Mouse (Mus musculus) spleen, postnatal 4 days (tissue): ENCODE results near the gene Akr1c19.
A peak's percentile ranks its signal among the peaks of the same experiment; 100 is the strongest.
"Not testable (repeated sequence)": the region's sequence is repeated elsewhere in the genome, so short reads cannot be mapped to it uniquely, and the experiment has no call there.

ENCODE experiments used
- DNase-seq, 2 experiments: peaks; one replicate each; pipeline ENCODE4 v3.0.0; 2022; ENCODE audit warnings: low spot score in 2 of 2

The Akr1c19 gene

DNA sequence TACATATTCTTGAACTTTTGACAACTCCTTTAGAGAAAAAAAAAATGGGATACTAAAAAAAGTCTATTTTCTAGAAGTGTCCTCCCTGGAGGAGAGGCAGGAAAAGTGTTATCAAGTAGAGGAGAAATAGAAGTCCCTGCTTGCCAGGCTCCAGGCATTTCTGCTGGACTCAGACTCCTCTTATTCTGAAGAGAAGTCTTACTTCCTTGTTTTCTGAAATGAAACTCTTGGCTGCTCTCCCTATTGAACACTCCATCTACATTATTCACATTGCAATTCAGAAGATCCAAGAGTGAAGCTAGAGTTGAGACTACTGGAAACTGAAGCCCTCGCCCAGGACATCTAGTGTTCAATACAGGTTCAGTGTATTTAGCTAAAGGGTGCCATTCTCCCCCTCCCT lies at the start of gene Akr1c19:
TSS of gene Akr1c19 (plus strand) at position 260 of the 400 bp plus-strand sequence.
- DNase-seq: no peak

DNA sequence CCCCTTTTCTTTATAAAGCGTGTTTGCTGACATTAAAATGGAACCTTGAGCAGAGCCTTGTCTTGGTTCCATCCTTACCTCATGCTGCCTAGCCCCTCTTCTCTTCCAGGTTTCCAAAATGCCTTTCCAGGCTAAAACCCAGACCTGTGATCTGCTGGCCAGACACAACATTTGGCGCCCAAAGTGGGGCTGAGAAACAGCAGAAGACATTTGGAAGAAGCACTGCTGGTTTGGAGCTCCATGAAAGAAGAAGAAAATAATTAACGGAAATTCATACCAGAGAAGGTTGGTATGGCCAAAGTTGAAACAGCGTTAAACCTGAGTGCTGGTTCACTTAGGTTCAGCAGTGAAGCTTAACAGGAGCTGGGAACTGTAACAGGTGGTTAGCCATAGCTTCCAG lies 47.2 kb upstream of the Akr1c19 start:
- not testable (repeated sequence) for DNase-seq

DNA sequence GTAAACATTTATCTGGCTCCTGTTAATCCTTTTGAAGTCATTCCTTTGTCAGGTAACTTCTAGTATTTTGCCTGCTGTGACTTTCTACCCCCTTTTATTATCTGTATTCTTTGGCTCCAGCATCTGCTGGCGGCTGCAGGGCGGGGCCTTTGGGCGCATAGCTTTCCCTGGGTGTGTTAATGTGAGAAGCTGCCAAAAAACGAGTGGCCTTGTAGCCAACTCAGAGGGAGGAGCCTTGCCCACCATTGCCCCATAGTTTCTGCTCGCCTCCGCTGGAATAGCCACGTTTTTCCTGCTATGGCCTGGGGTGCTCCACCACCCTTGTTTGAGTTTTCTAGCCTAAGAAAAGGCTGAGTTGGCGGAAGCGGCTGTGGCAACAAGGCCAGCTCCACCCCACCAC lies 45.4 kb upstream of the Akr1c19 start:
- DNase-seq: no peak

DNA sequence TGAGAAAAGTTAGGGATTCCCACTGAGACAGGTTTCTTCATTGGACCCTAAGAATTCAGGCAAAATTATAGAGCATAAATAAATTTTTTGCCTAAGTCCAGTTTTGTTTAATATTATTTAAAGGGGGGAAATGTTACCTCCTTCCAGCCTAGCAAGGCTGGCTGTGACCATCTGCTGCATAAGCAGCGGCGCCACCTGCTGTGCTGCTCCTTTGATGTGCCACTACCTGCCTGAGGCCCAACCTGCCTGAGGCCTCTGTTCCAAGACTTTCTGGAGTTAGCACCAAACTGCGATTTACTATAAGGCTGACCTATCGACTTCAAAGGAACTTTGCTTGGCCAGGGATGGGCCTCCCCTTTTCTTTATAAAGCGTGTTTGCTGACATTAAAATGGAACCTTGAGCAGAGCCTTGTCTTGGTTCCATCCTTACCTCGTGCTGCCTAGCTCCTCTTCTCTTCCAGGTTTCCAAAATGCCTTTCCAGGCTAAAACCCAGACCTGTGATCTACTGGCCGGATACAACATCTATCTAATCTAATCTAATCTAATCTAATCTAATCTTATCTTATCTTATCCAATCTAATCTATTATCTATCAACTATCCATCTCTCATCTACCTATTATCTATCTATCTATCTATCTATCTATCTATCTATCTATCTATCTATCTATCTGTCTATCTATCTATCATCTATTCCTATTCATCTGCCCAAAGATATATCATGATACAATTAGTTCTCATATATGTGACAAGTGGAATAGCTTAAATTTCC lies 41.7 kb upstream of the Akr1c19 start:
- not testable (repeated sequence) for DNase-seq

DNA sequence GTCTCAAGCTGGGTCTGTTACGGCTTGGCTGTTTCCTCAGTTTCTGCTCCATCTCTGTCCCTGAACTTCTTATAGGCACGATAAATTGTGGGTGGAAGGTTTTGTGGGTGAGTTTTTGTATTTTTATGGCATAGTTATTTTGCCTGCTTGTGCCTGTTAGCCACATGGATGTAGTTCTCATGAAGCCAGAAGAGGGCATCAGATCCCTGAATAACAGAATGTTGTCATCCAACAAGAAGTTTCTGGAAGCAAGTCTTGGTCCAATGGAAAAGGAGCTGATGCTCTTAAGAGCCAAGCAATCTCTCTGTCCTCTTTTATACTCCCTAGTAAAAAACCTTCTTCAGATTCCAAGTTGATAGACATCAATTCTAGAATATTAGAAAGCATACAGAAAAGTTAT lies 40.3 kb upstream of the Akr1c19 start:
- no peak for DNase-seq

DNA sequence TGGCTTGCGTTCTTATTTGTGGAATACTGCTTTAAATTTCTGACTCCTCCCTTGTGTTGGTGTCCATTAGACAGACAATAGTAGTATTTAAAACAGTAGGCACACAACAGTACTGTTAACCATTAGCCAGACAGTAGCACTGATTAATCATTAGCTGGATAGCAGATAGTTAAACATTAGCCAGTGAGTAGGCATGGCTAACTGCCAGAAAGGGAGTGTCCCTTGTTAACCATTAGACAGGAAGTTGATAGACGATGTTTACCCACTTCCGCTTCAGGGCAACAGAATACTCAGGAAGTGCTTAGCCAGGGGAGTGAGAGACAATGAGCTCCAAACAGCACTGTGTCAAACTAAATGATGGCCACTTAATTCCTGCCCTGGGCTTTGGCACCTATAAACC lies 37.6 kb upstream of the Akr1c19 start, which contains the start of gene Akr1c13:
TSS of gene Akr1c13 (plus strand) at position 247 of the 400 bp plus-strand sequence.
- DNase-seq: peak in 1 of 2 experiments; percentile 12

DNA sequence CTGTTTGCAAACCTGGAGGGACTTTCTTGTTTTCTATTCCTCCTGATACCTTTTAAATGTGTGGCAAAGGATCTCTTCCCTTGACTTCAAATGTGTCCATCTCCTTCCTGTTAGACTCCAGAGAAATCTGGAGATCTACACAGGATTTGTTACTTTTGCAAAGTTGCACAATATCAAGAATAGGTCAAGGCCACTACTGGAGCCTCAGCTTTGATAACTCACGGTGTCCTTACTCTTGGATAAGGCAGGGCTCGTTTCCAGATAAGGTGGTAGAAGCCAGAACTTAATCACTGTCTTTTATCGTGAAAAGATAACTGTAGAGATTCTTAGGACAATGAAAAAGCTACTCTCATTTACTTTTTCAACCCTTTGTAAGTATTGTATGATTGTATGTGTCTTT lies 36.0 kb upstream of the Akr1c19 start:
- no peak for DNase-seq

DNA sequence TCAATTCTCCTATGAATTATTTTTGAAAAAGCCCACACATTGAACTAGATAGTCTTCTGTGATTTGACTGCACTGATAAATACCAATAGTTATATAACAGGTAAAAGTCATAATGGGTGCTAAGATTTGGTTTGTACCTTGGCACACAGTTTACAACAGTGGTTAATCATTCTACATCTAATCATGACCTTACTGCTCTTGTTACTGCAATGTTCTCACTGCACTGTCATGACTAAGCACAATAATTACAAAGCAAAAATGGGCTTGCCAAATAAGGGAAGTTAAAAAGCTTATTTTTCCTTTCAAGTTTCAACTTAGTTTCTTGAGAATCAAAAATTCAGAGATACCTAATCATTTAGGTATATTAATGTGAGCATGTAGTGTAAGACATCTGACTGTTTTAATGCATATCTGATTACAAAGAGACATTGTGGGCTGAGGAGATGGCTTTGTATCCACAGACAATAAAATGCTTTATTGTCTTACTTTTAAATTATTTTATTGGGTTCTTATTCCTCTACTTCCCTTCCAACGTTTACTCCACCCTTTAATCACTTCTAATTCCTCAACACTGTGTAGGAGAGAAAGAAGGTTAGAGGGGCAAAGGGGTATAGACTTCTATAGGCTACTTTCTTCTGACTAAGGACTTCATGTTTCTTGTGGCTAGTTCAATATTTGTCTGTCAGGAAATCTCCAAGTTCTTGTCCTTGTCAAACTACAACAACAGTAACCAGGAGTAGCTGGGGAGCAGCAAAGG lies 22.2 kb upstream of the Akr1c19 start:
- no peak for DNase-seq

DNA sequence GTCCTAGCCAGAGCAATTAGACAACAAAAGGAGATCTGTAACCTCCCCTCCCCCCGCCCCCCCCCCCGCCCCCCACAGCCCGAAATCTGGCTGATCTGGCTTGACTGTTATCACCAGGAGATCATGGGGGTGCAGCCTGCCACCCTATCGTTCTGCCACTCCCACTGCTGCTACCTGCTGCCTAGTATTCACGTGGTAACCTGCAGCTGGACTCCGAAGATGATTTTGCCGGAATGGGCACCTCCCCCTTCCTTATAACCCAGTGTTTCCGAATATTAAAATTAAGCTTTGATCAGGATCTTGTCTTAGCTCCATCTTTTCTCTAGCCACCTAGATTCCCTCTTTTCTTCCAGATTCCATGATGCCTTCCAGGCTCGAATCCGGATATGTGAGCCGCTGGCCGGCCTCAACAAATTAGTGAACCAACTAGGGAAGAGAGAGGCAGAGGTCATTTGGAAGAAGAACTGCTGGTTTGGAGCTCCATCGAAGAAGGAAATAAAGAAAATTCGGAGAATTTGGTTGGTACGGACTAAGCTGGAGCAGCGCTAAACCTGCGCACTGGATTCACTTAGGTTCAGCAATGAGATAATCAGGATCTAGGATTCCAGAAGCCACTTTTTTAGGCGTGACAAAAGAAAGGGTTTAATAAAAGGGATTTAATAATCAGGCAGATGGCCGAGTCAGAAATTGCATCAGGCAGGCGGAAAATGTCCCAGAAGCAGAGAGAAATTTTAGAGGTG lies 16.8 kb upstream of the Akr1c19 start:
- no peak for DNase-seq

DNA sequence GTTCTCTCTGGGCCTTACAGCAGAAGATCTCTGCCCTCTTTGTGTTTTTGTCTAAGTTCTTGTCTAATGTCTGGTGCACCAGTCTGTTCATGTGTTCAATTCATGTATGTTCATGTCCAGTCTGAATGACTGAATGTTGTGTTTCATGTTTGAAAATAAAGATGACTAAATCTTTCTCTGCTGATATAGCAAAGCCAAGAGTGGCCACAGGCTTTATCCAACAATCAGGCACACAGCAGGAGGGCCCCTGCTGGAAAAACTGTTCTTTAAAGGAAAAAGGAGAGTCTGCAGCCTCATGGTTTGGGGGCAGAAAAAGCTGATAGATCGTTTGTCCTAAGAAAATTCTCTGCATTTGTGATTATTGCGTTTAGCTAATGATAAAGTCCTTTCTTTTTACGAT lies 16.2 kb upstream of the Akr1c19 start:
- DNase-seq: no peak

DNA sequence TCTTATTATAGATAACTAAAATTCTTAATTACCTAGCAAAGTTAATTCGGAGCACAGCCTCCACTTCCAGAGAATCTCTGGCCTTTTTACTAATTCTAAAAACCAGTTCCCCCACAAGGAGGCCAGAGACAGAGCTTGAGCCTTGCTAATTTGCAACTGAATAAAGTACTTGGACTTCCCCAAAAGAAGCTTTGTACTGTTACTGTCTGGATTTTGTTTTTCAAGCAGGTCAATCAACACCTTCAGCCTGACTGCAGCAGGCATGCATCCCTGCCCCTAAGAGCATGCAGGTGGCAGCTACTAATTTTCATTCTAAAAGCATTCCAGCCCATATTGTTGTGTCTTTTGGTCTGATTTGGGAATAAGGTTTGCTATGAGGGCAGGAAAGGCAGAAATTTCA lies 13.0 kb upstream of the Akr1c19 start:
- DNase-seq: not testable (repeated sequence)

DNA sequence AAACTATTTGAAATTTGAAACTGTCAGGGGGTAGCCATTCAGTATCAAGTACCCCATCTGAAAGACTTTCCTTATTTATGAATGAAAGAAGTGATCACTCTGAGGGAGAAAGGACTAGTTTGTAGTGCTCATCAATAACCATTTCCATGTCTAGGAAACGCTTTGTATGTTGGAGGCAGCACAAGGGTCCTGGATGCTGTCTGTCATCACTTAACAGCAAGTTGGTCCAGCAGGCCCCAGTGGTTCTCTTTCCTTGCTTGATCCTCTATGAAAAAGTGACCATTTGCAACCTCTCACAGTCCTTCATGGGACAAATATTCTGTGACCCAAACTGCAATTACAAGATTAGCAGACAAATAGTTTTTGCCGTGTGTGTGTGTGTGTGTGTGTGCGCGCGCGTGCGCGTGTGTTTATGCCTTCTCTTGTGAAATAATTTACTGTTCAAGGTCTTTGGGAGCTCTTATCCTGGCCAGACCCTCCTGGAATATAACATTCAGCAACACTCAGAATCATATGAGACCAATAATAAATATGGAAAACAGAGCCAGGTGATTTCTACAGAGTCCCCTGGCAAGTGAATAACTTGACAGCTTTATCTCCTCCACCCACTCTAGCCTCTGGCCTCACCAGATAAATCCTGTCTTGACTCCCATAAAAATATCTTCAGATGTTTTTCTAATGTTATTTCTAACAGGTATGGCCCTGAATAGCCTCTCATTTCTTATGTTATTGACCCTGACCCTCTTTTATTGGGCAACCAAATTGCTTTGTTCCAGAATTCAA lies 2.5 kb downstream of the Akr1c19 start:
- DNase-seq: no peak

DNA sequence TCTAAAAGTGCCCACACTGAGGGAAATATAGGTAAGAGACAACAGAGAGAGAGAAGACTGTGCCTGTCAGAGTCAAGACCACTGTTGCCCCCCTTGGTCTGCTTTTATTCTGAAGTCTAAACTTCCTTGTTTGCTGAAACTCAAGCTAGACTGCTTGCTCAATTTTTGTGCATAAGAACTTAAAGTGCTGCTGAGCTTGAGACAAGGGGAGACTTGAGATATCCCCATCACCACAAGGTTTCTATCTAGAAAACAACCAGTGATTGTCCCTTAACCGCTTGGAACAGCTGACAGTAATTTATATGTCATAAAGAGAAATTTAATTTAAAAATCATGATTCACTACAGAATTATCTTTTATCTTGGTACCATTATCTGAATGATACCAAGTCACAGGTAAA lies 4.6 kb downstream of the Akr1c19 start:
- no peak for DNase-seq

DNA sequence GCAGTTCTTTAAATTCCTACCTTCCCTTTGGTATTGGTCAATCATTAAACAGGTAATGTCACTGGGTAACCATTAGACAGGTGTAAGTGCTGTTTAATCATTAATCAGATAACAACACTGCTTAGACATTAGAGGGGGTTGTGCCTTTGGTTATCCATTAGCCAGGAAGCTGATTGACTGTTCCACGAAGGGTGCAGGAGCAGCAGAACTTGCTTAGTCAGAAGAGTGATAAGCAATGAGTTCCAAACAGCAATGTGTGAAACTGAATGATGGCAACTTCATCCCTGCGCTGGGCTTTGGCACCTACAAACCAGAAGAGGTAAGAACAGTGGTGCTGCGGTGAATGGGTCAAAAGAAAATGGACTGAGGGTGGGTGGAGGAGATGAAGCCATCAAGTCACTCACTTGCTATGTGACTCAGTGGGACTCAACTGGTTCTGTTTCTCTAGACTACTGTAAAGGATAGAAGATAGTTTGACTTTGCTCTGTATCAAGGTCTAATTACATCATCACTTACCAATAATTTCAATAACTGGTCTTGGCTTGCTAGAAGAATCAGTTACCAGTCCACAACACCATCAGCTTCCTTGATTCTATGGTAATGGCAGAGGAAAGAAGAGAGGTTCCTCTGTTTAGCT lies 5.2 kb downstream of the Akr1c19 start:
- no peak for DNase-seq

DNA sequence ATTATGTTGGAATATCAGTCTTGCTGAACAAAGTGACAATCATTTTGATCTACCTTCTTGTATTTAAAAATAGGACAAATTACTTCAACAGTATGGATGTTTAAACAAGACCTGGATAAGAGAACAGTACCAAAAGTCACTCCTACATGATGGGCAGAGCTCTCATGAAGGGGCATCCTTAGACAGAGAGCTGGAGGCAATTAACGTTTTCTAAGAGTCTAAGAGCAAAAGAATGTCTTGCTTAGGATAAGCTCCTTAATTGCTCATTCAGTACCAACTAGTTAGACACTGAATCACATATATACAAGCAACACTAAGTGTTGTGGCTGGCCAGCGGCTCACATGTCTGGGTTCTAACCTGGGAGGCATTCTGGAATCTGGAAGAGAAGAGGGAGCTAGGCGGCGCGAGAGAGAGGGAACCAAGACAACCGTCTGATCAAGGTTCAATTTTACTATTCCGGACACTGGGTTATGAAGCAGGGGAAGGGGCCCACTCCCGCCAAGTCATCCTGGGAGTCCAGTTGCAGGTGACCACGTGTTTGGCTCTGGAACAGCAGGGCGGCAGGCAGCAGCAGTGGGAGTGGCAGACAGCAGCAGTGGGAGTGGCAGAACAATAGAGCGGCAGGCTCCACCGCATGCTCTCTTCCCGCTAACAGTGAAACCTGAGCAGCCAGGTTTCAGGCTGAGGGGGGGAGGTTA lies 16.5 kb downstream of the Akr1c19 start:
- DNase-seq: no peak

DNA sequence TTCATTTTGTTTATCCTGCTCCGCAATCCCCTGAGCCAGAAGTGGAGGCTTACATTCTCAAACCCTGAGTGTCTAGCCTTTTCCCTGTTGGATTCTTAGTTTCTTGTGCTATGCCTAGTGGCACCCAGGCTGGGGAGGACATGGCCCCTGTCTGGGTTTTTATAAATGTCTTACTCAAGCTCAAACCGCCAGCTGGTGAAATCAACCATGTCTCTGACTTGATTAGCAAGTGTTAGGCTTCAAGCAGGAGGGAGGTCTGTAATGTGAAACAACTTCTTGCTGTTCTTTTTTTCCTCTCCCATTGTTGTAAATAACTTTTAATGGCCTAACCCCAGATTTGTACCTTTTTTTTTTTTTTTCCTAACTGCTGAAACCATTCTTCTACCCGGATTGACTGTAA lies 20.8 kb downstream of the Akr1c19 start:
- no peak for DNase-seq

DNA sequence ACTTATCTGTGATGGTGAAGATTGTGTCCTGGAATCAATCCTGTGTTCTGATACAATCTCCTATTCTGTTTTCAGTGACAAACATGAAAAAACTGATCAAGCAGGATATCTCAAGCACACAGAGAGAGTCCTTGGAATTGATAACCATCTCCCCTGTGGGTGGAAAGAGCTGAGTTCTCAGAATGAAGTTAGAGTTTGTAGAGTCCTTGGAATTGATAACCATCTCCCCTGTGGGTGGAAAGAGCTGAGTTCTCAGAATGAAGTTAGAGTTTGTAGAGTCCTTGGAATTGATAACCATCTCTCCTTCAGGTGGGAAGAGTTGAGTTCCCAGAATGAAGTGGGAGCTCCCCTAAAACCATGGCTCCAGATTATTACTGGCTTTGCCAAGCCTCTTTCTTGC lies 28.4 kb downstream of the Akr1c19 start:
- not testable (repeated sequence) for DNase-seq

DNA sequence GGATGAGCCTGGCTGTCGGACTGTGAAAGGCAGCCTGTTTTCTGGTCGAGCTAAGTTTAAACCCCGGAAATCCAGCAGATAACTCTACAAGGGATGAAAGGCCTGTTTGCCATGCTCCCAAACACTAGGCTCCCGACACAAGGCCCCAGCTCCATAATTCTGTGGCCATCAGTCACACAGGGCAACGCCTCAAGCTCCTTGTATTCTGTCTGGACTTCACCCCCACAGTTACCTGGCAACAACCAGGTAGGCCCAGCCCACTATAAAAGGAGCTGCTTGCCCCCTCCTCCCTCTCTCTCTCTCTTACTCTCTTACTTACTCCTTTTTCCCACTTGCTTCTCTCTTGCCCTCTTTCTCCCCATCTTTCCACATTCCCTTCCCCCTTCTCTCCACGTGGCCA lies 28.8 kb downstream of the Akr1c19 start:
- no peak for DNase-seq

DNA sequence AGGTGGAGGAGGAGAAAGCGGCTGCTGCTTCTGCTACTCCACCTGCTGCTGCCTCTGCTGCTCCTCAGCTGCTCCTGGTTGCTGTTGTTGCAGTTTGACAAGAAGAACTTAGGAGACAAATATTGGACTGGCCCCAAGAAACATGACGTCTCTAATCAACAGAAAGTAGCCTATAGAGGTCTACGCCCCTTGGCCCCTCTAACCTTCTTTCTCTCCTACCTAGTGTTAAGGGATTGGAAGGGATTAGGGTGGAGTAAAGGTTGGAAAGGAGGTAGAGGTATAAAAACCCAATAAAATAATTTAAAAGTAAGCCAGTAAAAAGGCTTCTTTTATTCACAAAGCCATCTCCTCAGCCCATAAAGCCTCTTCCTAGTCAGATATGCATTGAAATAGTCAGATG lies 36.1 kb downstream of the Akr1c19 start:
- no peak for DNase-seq

DNA sequence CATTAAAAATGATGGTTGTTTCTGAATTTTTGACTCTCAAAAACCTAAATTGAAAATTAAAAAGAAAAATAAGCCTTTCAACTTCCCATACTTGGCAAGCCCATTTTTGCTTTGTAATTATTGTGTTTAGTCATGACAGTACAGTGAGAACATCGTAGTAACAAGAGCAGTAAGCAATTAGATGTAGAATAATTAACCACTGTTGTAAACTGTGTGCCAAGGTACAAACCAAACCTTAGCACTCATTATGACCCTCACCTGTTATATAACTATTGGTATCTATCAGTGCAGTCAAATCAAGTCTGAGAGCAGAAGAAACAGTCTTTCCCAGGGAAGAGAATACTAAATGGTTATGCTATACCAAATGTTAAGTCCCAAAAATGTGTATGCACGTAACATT lies 36.5 kb downstream of the Akr1c19 start:
- DNase-seq: no peak

DNA sequence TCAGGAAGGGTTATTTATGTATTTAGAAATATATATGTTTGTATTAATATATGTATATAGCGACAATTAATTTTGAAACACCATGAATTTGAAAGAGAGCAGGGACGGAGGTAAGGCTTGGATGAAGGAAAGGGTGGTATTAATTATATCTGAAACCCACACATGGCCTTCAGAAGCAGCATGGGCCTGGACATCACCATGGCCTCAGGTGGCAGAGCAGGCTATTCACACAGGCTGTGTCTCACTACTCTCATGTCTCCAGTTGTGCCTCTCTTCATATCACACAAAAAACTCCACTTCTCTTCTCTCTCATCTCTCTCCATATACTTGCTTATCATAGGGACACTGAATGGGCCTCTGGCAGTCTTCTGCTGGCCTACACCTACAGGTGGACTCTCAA lies 37.0 kb downstream of the Akr1c19 start:
- not testable (repeated sequence) for DNase-seq
